Mouse (Mus musculus) forebrain, embryonic 14.5 days (tissue): ENCODE measurements at regions not wholly inside any gene's neighbourhood (a gene's known extent, or its start where the extent isn't known, plus 50 kb on each side); places are given as distances from the start of the nearest gene placed in this dataset.

Source experiments
- ATAC-seq: fragments of 200-750 bp; cut with Nextera tagmentation; 2 replicates; pipeline ENCODE4 v1.8.0; 2017; ENCODE audit warnings: mild to moderate bottlenecking, moderate library complexity
- DNase-seq: peaks from one replicate; pipeline ENCODE4 v3.0.0-alpha.2; 2015; ENCODE audit warnings: low spot score
- H3K27ac ChIP-seq: fragments of 300-500 bp; sonication (generic); 2 replicates; pipeline ENCODE4 v1.5.1; 2014; ENCODE audit warnings: low read depth, mild to moderate bottlenecking, control low read depth, low read length, moderate library complexity
- H3K27me3 ChIP-seq: fragments of 300-500 bp; sonication (generic); replicated peaks from 2 replicates; pipeline ENCODE4 v1.6.1; 2014; ENCODE audit warnings: low read length, control low read depth, mixed read lengths; ENCODE audit not compliant: control insufficient read depth, insufficient read depth
- H3K36me3 ChIP-seq: fragments of 300-500 bp; sonication (generic); 2 replicates; pipeline ENCODE4 v1.6.1; 2014; ENCODE audit warnings: low read length, control low read depth; ENCODE audit not compliant: control insufficient read depth, insufficient read depth
- H3K4me1 ChIP-seq: fragments of 300-500 bp; sonication (generic); 2 replicates; pipeline ENCODE4 v1.6.1; 2014; ENCODE audit warnings: antibody characterized with exemption, low read length, control low read depth; ENCODE audit not compliant: control insufficient read depth, insufficient read depth
- H3K4me2 ChIP-seq: fragments of 300-500 bp; sonication (generic); 2 replicates; pipeline ENCODE4 v1.6.1; 2014; ENCODE audit warnings: mild to moderate bottlenecking, control low read depth, low read length
- H3K4me3 ChIP-seq: fragments of 300-500 bp; sonication (generic); 2 replicates; pipeline ENCODE4 v1.5.1; 2014; ENCODE audit warnings: low read depth, low read length, control low read depth
- H3K9ac ChIP-seq: fragments of 300-500 bp; sonication (generic); 2 replicates; pipeline ENCODE4 v1.6.1; 2014; ENCODE audit warnings: mild to moderate bottlenecking, low read length, control low read depth, moderate library complexity
- H3K9me3 ChIP-seq: fragments of 300-500 bp; sonication (generic); replicated peaks from 2 replicates; pipeline ENCODE4 v1.6.1; 2016; ENCODE audit warnings: low read length, control low read depth, mixed read lengths; ENCODE audit not compliant: control insufficient read depth
- WGBS: fragments of 180-500 bp; shearing (Covaris S2); extraction: QIAGEN DNeasy Blood & Tissue Kit; methylation state at CpG from one replicate; pipeline ENCODE4 v1.1.7; 2014; 5-methylcytosine and 5-hydroxymethylcytosine counted together

- H3K9me3 ChIP-seq, result no peaks in the 10 kb centered on the region
- 90% methylated on average over 2 of the region's 2 CpGs for WGBS
- ATAC-seq (no peak), DNase-seq (no peak)
- H3K27me3 ChIP-seq, result no peaks in the 10 kb centered on the region
- no peak overlapping the region for H3K4me2 ChIP-seq
- H3K36me3 ChIP-seq, result no peaks in the 10 kb centered on the region
- H3K9ac ChIP-seq, result no peak overlapping the region
- no peaks in the 10 kb centered on the region for H3K4me1 ChIP-seq
- H3K27ac ChIP-seq, result no peak overlapping the region
- H3K4me3 ChIP-seq, result no peak overlapping the region
Observed at GRCm38 (mm10) chr15:17715584-17715983, 987.0 kb downstream of the Cdh9 start.

DNA sequence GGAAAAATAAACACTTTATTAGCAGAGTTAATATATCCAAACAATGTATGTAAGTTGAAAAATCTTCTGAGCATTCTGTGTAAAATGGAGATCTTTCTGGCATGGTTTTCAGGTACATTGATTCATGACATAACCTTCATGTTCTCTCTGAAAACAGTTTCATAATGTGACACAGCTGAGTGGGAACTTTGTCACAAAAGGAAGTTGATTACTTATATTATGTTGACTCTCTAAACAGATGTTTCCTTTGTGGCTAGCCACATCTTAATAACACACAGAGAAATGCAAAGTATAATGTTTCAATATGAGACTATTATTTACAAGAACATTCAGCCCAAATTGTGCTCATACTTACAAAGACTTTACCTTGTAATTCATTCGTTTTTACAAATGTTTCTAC is 1002.1 kb downstream of the Cdh9 start:
- WGBS, result 42% methylated on average over 1 of the region's 1 CpGs
- Histone ChIP-seq H3K27me3 (no peaks in the 10 kb centered on the region), H3K9ac (no peak overlapping the region), H3K4me3 (no peak overlapping the region), H3K4me2 (no peak overlapping the region), H3K4me1 (no peaks in the 10 kb centered on the region), H3K36me3 (no peaks in the 10 kb centered on the region), H3K27ac (no peak overlapping the region), H3K9me3 (no peaks in the 10 kb centered on the region)
- ATAC-seq (no peak), DNase-seq (no peak)

DNA sequence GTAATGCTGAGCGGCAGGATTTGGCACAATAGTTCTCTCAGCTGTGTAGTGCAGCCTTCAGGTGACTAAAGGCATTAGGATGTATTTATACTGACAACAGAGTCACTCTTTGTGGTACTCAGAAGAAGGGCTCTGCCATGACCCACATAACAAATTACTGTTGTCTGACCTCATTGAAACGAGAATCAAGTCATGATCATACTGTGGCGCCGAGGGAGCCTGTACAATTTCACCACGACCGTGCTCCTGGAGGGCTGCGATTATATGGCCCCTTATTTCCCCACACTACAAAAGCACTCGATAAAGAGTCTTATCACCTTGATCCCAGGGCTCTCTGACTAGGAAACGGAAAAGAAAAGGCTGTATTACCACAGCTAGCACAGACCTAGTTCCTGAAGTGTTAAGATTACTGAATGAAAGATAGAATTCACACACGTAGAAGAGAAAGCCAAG is 1041.7 kb downstream of the Cdh9 start:
- ATAC-seq (0 out of 2 replicates have a peak, but pooled peaks have one; percentile 37), DNase-seq (peak; percentile 8)
- H3K4me1 ChIP-seq, result no peaks in the 10 kb centered on the region
- H3K36me3 ChIP-seq, result no peaks in the 10 kb centered on the region
- H3K9me3 ChIP-seq, result no peaks in the 10 kb centered on the region
- H3K4me2 ChIP-seq, result no peak overlapping the region
- H3K4me3 ChIP-seq, result no peak overlapping the region
- no peak overlapping the region for H3K27ac ChIP-seq
- H3K27me3 ChIP-seq, result no peaks in the 10 kb centered on the region
- WGBS, result 76% methylated on average over 10 of the region's 10 CpGs
- no peak overlapping the region for H3K9ac ChIP-seq

GRCm38 (mm10) chr15:17779788-17780187 is 1039.0 kb upstream of the Cdh10 start:
- ATAC-seq, result no peak
- 91% methylated on average over 2 of the region's 2 CpGs for WGBS
- H3K36me3 ChIP-seq, result no peaks in the 10 kb centered on the region

GRCm38 (mm10) chr15:17783368-17783767 is 1035.4 kb upstream of the Cdh10 start:
- DNase-seq (no peak), ATAC-seq (no peak)
- no peak overlapping the region for H3K4me3 ChIP-seq
- no peaks in the 10 kb centered on the region for H3K4me1 ChIP-seq
- no peak overlapping the region for H3K4me2 ChIP-seq
- H3K9ac ChIP-seq, result no peak overlapping the region
- H3K9me3 ChIP-seq, result no peaks in the 10 kb centered on the region
- H3K27me3 ChIP-seq, result no peaks in the 10 kb centered on the region
- no peak overlapping the region for H3K27ac ChIP-seq
- H3K36me3 ChIP-seq, result no peaks in the 10 kb centered on the region

More at GRCm38 (mm10) chr15:17779788-17780187, 1039.0 kb upstream of the Cdh10 start:
- no peaks in the 10 kb centered on the region for H3K27me3 ChIP-seq
- no peaks in the 10 kb centered on the region for H3K4me1 ChIP-seq
- H3K27ac ChIP-seq, result no peak overlapping the region
- no peaks in the 10 kb centered on the region for H3K9me3 ChIP-seq
- no peak for DNase-seq
- no peak overlapping the region for H3K4me2 ChIP-seq
- H3K4me3 ChIP-seq, result no peak overlapping the region
- no peak overlapping the region for H3K9ac ChIP-seq

- Histone ChIP-seq H3K4me1 (no peaks in the 10 kb centered on the region; the same call in 1 of the 2 replicates), H3K9me3 (no peaks in the 10 kb centered on the region), H3K4me2 (no peak overlapping the region), H3K27me3 (no peaks in the 10 kb centered on the region), H3K4me3 (no peak overlapping the region), H3K36me3 (no peaks in the 10 kb centered on the region), H3K9ac (no peak overlapping the region), H3K27ac (no peak overlapping the region)
- WGBS, result 89% methylated on average over 3 of the region's 3 CpGs
- ATAC-seq, result no peak
- no peak for DNase-seq
Observed at GRCm38 (mm10) chr15:17797516-17797915, 1021.2 kb upstream of the Cdh10 start.

- whole genome bisulfite sequencing, result 51% methylated on average over 3 of the region's 3 CpGs
- ATAC-seq, result no peak
Observed at GRCm38 (mm10) chr15:17801424-17801823, 1017.3 kb upstream of the Cdh10 start.

DNA sequence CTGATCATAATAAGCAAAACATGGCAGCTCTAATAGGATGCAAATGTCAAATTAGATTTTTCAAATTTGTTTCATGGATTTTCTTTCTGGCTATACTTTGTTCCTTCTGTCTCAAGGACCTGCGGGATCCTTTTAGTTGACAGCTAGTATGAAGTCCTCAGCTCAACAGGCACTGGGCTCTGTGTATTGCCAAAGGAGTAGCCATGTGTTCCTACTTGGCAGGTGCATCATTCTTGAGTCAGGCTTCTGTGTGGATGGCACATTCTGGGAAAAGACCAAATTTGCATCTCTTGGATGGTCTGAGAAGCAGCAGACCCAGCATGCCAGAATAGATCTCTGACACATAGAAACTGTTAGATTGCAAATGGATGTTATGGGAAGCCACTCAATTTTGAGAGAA is 1015.6 kb upstream of the Cdh10 start:
- no peaks in the 10 kb centered on the region for H3K9me3 ChIP-seq
- 86% methylated on average over 1 of the region's 1 CpGs for WGBS
- H3K4me3 ChIP-seq, result no peak overlapping the region
- no peaks in the 10 kb centered on the region for H3K27me3 ChIP-seq
- ATAC-seq, result no peak
- no peaks in the 10 kb centered on the region; the same call in 1 of the 2 replicates for H3K4me1 ChIP-seq
- no peak overlapping the region for H3K9ac ChIP-seq
- H3K27ac ChIP-seq, result no peak overlapping the region
- H3K4me2 ChIP-seq, result no peak overlapping the region
- DNase-seq, result no peak
- H3K36me3 ChIP-seq, result no peaks in the 10 kb centered on the region

More at GRCm38 (mm10) chr15:17801424-17801823, 1017.3 kb upstream of the Cdh10 start:
- no peak overlapping the region for H3K9ac ChIP-seq
- no peak overlapping the region for H3K4me3 ChIP-seq
- no peaks in the 10 kb centered on the region for H3K9me3 ChIP-seq
- no peaks in the 10 kb centered on the region for H3K36me3 ChIP-seq
- H3K27me3 ChIP-seq, result no peaks in the 10 kb centered on the region
- DNase-seq, result peak; percentile 23
- H3K4me1 ChIP-seq, result no peaks in the 10 kb centered on the region; the same call in 1 of the 2 replicates
- H3K27ac ChIP-seq, result no peak overlapping the region
- no peak overlapping the region for H3K4me2 ChIP-seq

DNA sequence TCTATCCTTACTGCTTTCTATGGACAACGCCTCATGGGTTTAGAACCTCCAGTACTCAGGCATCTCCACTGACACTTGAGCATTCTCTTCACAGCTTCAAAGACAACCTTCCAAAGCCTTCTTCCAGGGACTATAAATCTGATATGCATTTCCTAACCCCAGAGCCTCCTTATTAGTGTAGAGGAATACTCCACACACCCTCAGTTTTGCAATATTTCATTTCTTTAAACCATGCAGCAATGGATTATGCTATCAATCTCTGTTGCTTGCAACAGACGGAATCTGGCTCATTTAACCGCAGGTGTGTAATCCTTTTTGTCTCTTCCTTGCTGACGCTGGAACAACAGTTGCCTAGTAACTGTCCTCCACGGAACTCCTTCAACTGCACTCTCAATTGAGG is 988.4 kb upstream of the Cdh10 start:
- DNase-seq (no peak), ATAC-seq (no peak)
- WGBS, result 88% methylated on average over 5 of the region's 5 CpGs

More for the DNA sequence above, 988.4 kb upstream of the Cdh10 start:
- Histone ChIP-seq H3K27ac (no peak overlapping the region), H3K27me3 (no peaks in the 10 kb centered on the region), H3K4me2 (no peak overlapping the region), H3K9me3 (no peaks in the 10 kb centered on the region), H3K4me3 (no peak overlapping the region), H3K4me1 (no peaks in the 10 kb centered on the region), H3K36me3 (no peaks in the 10 kb centered on the region), H3K9ac (no peak overlapping the region)
